Mouse (Mus musculus) liver, embryonic 15.5 days (tissue): ENCODE data around the gene Mob3c. TPM values are rescaled to one million over a fixed set of nuclear protein-coding genes. Genes with fewer than 3 reads are reported as not detected.

Experiments used
- ATAC-seq: fragments of 200-750 bp; cut with Nextera tagmentation; 2 replicates; pipeline ENCODE4 v1.8.0; 2017; ENCODE audit warnings: moderate number of reproducible peaks, mild to moderate bottlenecking, moderate library complexity; ENCODE audit not compliant: insufficient read depth
- H3K27ac ChIP-seq: fragments of 300-500 bp; sonication (generic); replicated peaks from 2 replicates; pipeline ENCODE4 v1.5.1; 2015; ENCODE audit warnings: mild to moderate bottlenecking, inconsistent platforms
- H3K27me3 ChIP-seq: fragments of 300-500 bp; sonication (generic); 2 replicates; pipeline ENCODE4 v1.6.1; 2015; ENCODE audit warnings: mild to moderate bottlenecking, inconsistent platforms
- H3K36me3 ChIP-seq: fragments of 300-500 bp; sonication (generic); replicated peaks from 2 replicates; pipeline ENCODE4 v1.6.1; 2015; ENCODE audit warnings: moderate library complexity, mild to moderate bottlenecking, inconsistent platforms
- H3K4me1 ChIP-seq: fragments of 300-500 bp; sonication (generic); replicated peaks from 2 replicates; pipeline ENCODE4 v1.6.1; 2015; ENCODE audit warnings: inconsistent platforms
- H3K4me2 ChIP-seq: fragments of 300-500 bp; sonication (generic); 2 replicates; pipeline ENCODE4 v1.6.1; 2015; ENCODE audit warnings: moderate library complexity, mild to moderate bottlenecking, inconsistent platforms
- H3K4me3 ChIP-seq: fragments of 300-500 bp; sonication (generic); replicated peaks from 2 replicates; pipeline ENCODE4 v1.5.1; 2015; ENCODE audit warnings: mild to moderate bottlenecking, inconsistent platforms
- H3K9ac ChIP-seq: fragments of 300-500 bp; sonication (generic); 2 replicates; pipeline ENCODE4 v1.6.1; 2015; ENCODE audit warnings: moderate library complexity, mild to moderate bottlenecking, inconsistent platforms
- H3K9me3 ChIP-seq: fragments of 300-500 bp; sonication (generic); replicated peaks from 2 replicates; pipeline ENCODE4 v1.6.1; 2016; ENCODE audit warnings: inconsistent platforms
- WGBS: fragments of 180-500 bp; shearing (Covaris S2); methylation state at CpG from one replicate; pipeline ENCODE4 v1.1.7; 2015; ENCODE audit warnings: mixed read lengths; ENCODE audit not compliant: insufficient replicate concordance; 5-methylcytosine and 5-hydroxymethylcytosine counted together
- polyA plus RNA-seq: library from polyadenylated mRNA; unstranded; fragments of >200 nt; fragmentation: Nextera tagmentation; extraction: Ambion mirVana; gene quantifications from 2 replicates; pipeline ENCODE4 v1.2.1, GENCODE M21; 2015

The Mob3c gene
- polyA plus RNA-seq, 1 experiment from 2014 or later: 8.0 TPM

GRCm38 (mm10) chr4:115815606-115816005, 12.3 kb upstream of the Mob3c start:
- ATAC-seq: no peak
- Histone ChIP-seq H3K27ac (no peak overlapping the region), H3K4me3 (no peak overlapping the region), H3K36me3 (peaks cover 12% of the 10 kb centered on the region), H3K4me1 (no peaks in the 10 kb centered on the region), H3K27me3 (no peaks in the 10 kb centered on the region), H3K9ac (no peak overlapping the region), H3K9me3 (no peaks in the 10 kb centered on the region), H3K4me2 (no peak overlapping the region)
- 72% methylated on average over 5 of the region's 5 CpGs for WGBS

GRCm38 (mm10) chr4:115820199-115820598, 7.7 kb upstream of the Mob3c start:
- no peak overlapping the region for H3K9ac ChIP-seq
- no peak overlapping the region for H3K4me2 ChIP-seq
- no peaks in the 10 kb centered on the region for H3K36me3 ChIP-seq
- H3K4me3 ChIP-seq: no peak overlapping the region
- WGBS: 48% methylated on average over 3 of the region's 3 CpGs
- no peak for ATAC-seq
- H3K4me1 ChIP-seq: peaks cover 32% of the 10 kb centered on the region
- H3K27me3 ChIP-seq: no peaks in the 10 kb centered on the region
- no peak overlapping the region for H3K27ac ChIP-seq
- H3K9me3 ChIP-seq: no peaks in the 10 kb centered on the region

GRCm38 (mm10) chr4:115820944-115821343, 6.9 kb upstream of the Mob3c start:
- H3K9ac ChIP-seq: no peak overlapping the region
- peaks cover 37% of the 10 kb centered on the region for H3K4me1 ChIP-seq
- H3K4me2 ChIP-seq: no peak overlapping the region
- 71% methylated on average over 3 of the region's 3 CpGs for WGBS
- no peaks in the 10 kb centered on the region for H3K36me3 ChIP-seq
- no peak overlapping the region for H3K27ac ChIP-seq
- H3K4me3 ChIP-seq: no peak overlapping the region
- no peak for ATAC-seq
- H3K27me3 ChIP-seq: no peaks in the 10 kb centered on the region
- H3K9me3 ChIP-seq: no peaks in the 10 kb centered on the region

- Histone ChIP-seq H3K9ac (no peak overlapping the region), H3K27me3 (no peaks in the 10 kb centered on the region), H3K4me2 (no peak overlapping the region), H3K27ac (no peak overlapping the region), H3K36me3 (no peaks in the 10 kb centered on the region), H3K4me1 (peaks cover 37% of the 10 kb centered on the region), H3K4me3 (no peak overlapping the region), H3K9me3 (no peaks in the 10 kb centered on the region)
- no peak for ATAC-seq
These were observed 6.5 kb upstream of the Mob3c start for GRCm38 (mm10) chr4:115821431-115821830.

GRCm38 (mm10) chr4:115821928-115822327, 6.0 kb upstream of the Mob3c start:
- 37% methylated on average over 3 of the region's 3 CpGs for WGBS
- no peak for ATAC-seq
- Histone ChIP-seq H3K27ac (no peak overlapping the region), H3K9ac (no peak overlapping the region), H3K4me3 (no peak overlapping the region), H3K27me3 (no peaks in the 10 kb centered on the region), H3K4me2 (no peak overlapping the region), H3K9me3 (no peaks in the 10 kb centered on the region), H3K36me3 (no peaks in the 10 kb centered on the region), H3K4me1 (peaks cover 40% of the 10 kb centered on the region)

- peaks cover 57% of the 10 kb centered on the region for H3K4me1 ChIP-seq
- 16% methylated on average over 2 of the region's 2 CpGs for WGBS
- H3K4me3 ChIP-seq: no peak overlapping the region
- no peaks in the 10 kb centered on the region for H3K36me3 ChIP-seq
- peak overlapping the region; percentile 41 for H3K27ac ChIP-seq
- H3K9me3 ChIP-seq: no peaks in the 10 kb centered on the region
- no peak overlapping the region for H3K9ac ChIP-seq
- H3K27me3 ChIP-seq: no peaks in the 10 kb centered on the region
- ATAC-seq: peak; percentile 21
- H3K4me2 ChIP-seq: peak overlapping the region; percentile 29
These were observed 3.7 kb upstream of the Mob3c start for GRCm38 (mm10) chr4:115824178-115824577.

- Histone ChIP-seq H3K36me3 (no peaks in the 10 kb centered on the region), H3K4me1 (peaks cover 68% of the 10 kb centered on the region), H3K4me2 (no peak overlapping the region), H3K9me3 (no peaks in the 10 kb centered on the region), H3K9ac (no peak overlapping the region), H3K27me3 (no peaks in the 10 kb centered on the region), H3K4me3 (no peak overlapping the region), H3K27ac (no peak overlapping the region)
- ATAC-seq: no peak
- WGBS: 17% methylated on average over 2 of the region's 2 CpGs
These were observed 2.6 kb upstream of the Mob3c start for GRCm38 (mm10) chr4:115825271-115825670.

- Histone ChIP-seq H3K4me1 (peaks cover 83% of the 10 kb centered on the region), H3K27ac (peak overlapping the region; percentile 88), H3K9me3 (no peaks in the 10 kb centered on the region), H3K4me3 (peak overlapping the region; percentile 87; the same call in 1 of the 2 replicates), H3K36me3 (peaks cover 12% of the 10 kb centered on the region), H3K9ac (no peak overlapping the region), H3K27me3 (no peaks in the 10 kb centered on the region), H3K4me2 (peak overlapping the region; percentile 89)
- WGBS: 57% methylated on average over 3 of the region's 3 CpGs
- no peak for ATAC-seq
These were observed 826 bp upstream of the Mob3c start for GRCm38 (mm10) chr4:115827066-115827465.

GRCm38 (mm10) chr4:115827535-115827887, 381 bp upstream of the Mob3c start:
- Histone ChIP-seq H3K4me1 (peaks cover 84% of the 10 kb centered on the region), H3K4me3 (peak overlapping the region; percentile 87), H3K36me3 (peaks cover 16% of the 10 kb centered on the region), H3K27ac (peak overlapping the region; percentile 88), H3K9ac (peak overlapping the region; percentile 85), H3K27me3 (no peaks in the 10 kb centered on the region), H3K9me3 (no peaks in the 10 kb centered on the region), H3K4me2 (peak overlapping the region; percentile 89)
- ATAC-seq: no peak
- 4% methylated on average over 4 of the region's 4 CpGs for whole genome bisulfite sequencing

GRCm38 (mm10) chr4:115828572-115828902, 645 bp downstream of the Mob3c start:
- no peaks in the 10 kb centered on the region for H3K9me3 ChIP-seq
- WGBS: 5% methylated on average over 8 of the region's 8 CpGs
- peaks cover 24% of the 10 kb centered on the region for H3K36me3 ChIP-seq
- peak overlapping the region; percentile 85 for H3K9ac ChIP-seq
- peak overlapping the region; percentile 88 for H3K27ac ChIP-seq
- no peak for ATAC-seq
- H3K4me3 ChIP-seq: peak overlapping the region; percentile 87
- H3K4me2 ChIP-seq: peak overlapping the region; percentile 89
- peaks cover 76% of the 10 kb centered on the region for H3K4me1 ChIP-seq
- no peaks in the 10 kb centered on the region for H3K27me3 ChIP-seq

GRCm38 (mm10) chr4:115830491-115830890, 2.6 kb downstream of the Mob3c start:
- Histone ChIP-seq H3K9ac (no peak overlapping the region), H3K4me2 (peak overlapping the region; percentile 16; the same call in 1 of the 2 replicates), H3K4me3 (no peak overlapping the region), H3K4me1 (peaks cover 61% of the 10 kb centered on the region), H3K36me3 (peaks cover 41% of the 10 kb centered on the region), H3K9me3 (no peaks in the 10 kb centered on the region), H3K27ac (no peak overlapping the region), H3K27me3 (no peaks in the 10 kb centered on the region)
- 39% methylated on average over 5 of the region's 5 CpGs for WGBS
- no peak for ATAC-seq

GRCm38 (mm10) chr4:115831221-115831620, 3.3 kb downstream of the Mob3c start:
- no peak overlapping the region for H3K9ac ChIP-seq
- H3K4me3 ChIP-seq: no peak overlapping the region
- peaks cover 64% of the 10 kb centered on the region for H3K4me1 ChIP-seq
- peaks cover 44% of the 10 kb centered on the region for H3K36me3 ChIP-seq
- no peaks in the 10 kb centered on the region for H3K27me3 ChIP-seq
- H3K27ac ChIP-seq: no peak overlapping the region
- H3K4me2 ChIP-seq: no peak overlapping the region
- no peak for ATAC-seq
- 91% methylated on average over 22 of the region's 22 CpGs for WGBS
- no peaks in the 10 kb centered on the region for H3K9me3 ChIP-seq
